Mouse (Mus musculus) thymus, postnatal 4 days (tissue): ENCODE results near the gene Hddc3.
"Not testable (repeated sequence)": the region's sequence is repeated elsewhere in the genome, so short reads cannot be mapped to it uniquely, and the experiment has no call there.

ENCODE experiments used
- DNase-seq: peaks from one replicate; pipeline ENCODE4 v3.0.0; 2021

The Hddc3 gene

GRCm38 (mm10) chr7:80342858-80343257 is at the start of gene Hddc3:
Gene Hddc3, plus strand, starts transcription at chr7:80343104.
- DNase-seq: peak; percentile 99

- DNase-seq: peak; percentile 98
These were observed 48.7 kb upstream of the Hddc3 start, which contains the start of gene Prc1 for GRCm38 (mm10) chr7:80294062-80294763. Gene Prc1, plus strand, starts transcription at chr7:80294450.

GRCm38 (mm10) chr7:80294764-80295648 is 47.9 kb upstream of the Hddc3 start:
- peak; percentile 32 for DNase-seq

GRCm38 (mm10) chr7:80296462-80296861 is 46.4 kb upstream of the Hddc3 start:
- DNase-seq: no peak

- DNase-seq: no peak
These were observed 45.9 kb upstream of the Hddc3 start for GRCm38 (mm10) chr7:80297041-80297440.

GRCm38 (mm10) chr7:80298754-80299153 is 44.1 kb upstream of the Hddc3 start:
- no peak for DNase-seq

- DNase-seq: no peak
These were observed 43.3 kb upstream of the Hddc3 start for GRCm38 (mm10) chr7:80299568-80299967.

- DNase-seq: peak; percentile 42
These were observed 41.4 kb upstream of the Hddc3 start for GRCm38 (mm10) chr7:80301522-80301921.

GRCm38 (mm10) chr7:80307766-80308165 is 35.1 kb upstream of the Hddc3 start:
- no peak for DNase-seq

GRCm38 (mm10) chr7:80310771-80311170 is 32.1 kb upstream of the Hddc3 start:
- no peak for DNase-seq

GRCm38 (mm10) chr7:80315733-80316132 is 27.2 kb upstream of the Hddc3 start:
- DNase-seq: no peak

GRCm38 (mm10) chr7:80317439-80318115 is 25.3 kb upstream of the Hddc3 start:
- no peak for DNase-seq

- no peak for DNase-seq
These were observed 24.2 kb upstream of the Hddc3 start for GRCm38 (mm10) chr7:80318670-80319069.

GRCm38 (mm10) chr7:80319846-80320496 is 22.9 kb upstream of the Hddc3 start:
- no peak for DNase-seq

- peak; percentile 20 for DNase-seq
These were observed 19.6 kb upstream of the Hddc3 start for GRCm38 (mm10) chr7:80323336-80323735.

- DNase-seq: peak; percentile 96
These were observed 18.7 kb upstream of the Hddc3 start, which contains the start of gene Rccd1 for GRCm38 (mm10) chr7:80324043-80324815. Gene Rccd1, minus strand, starts transcription at chr7:80324454.

- DNase-seq: not testable (repeated sequence)
These were observed 18.1 kb upstream of the Hddc3 start for GRCm38 (mm10) chr7:80324816-80325119.

GRCm38 (mm10) chr7:80325292-80325868 is 17.5 kb upstream of the Hddc3 start:
- DNase-seq: no peak

GRCm38 (mm10) chr7:80326076-80326475 is 16.8 kb upstream of the Hddc3 start:
- DNase-seq: no peak

GRCm38 (mm10) chr7:80330278-80330677 is 12.6 kb upstream of the Hddc3 start:
- DNase-seq: no peak

- no peak for DNase-seq
These were observed 11.5 kb upstream of the Hddc3 start for GRCm38 (mm10) chr7:80331433-80331832.

- no peak for DNase-seq
These were observed 8.1 kb upstream of the Hddc3 start for GRCm38 (mm10) chr7:80334848-80335247.
